Mouse (Mus musculus) large intestine, adult 2 months (tissue): Measurements from ENCODE around the gene Ifnar1. TPM values are rescaled to one million over a fixed set of nuclear protein-coding genes. Genes with fewer than 3 reads are reported as not detected.
"Not testable (repeated sequence)": the region's sequence is repeated elsewhere in the genome, so short reads cannot be mapped to it uniquely, and the experiment has no call there.

ENCODE experiments used
- DNase-seq: peaks from one replicate; pipeline ENCODE4 v3.0.0-alpha.2; 2012; ENCODE audit warnings: low read depth, low spot score
- WGBS: fragments of 180-500 bp; shearing (Covaris S2); methylation state at CpG from one replicate; pipeline ENCODE4 v1.1.7; 2018; 5-methylcytosine and 5-hydroxymethylcytosine counted together
- polyA plus RNA-seq: library from polyadenylated mRNA; depleted of rRNA; stranded (reverse); fragments of >200 nt; gene quantifications from 2 replicates; pipeline ENCODE4 v1.2.3, GENCODE M21; 2012

Gene Ifnar1
- polyA plus RNA-seq, 1 experiment, result 16.9 TPM

DNA sequence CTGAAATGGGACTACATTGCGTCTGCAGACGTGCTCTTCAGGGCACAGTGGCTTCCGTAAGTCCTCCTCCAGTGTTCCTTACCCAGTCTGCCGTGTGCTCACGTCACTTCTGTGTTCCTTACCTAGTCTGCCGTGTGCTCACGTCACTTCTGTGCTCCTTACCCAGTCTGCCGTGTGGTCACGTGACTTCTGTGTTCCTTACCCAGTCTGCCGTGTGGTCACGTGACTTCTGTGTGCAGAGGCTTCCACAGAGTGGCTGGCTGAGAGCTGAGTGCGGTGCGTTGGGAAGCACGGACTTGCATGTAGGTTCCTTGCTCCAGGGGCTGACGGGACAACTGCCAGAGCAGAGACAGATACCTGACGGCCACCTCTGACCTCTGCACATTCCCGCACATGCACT lies 11.2 kb downstream of the Ifnar1 start:
- no peak for DNase-seq
- WGBS, result 94% methylated on average over 17 of the region's 17 CpGs

DNA sequence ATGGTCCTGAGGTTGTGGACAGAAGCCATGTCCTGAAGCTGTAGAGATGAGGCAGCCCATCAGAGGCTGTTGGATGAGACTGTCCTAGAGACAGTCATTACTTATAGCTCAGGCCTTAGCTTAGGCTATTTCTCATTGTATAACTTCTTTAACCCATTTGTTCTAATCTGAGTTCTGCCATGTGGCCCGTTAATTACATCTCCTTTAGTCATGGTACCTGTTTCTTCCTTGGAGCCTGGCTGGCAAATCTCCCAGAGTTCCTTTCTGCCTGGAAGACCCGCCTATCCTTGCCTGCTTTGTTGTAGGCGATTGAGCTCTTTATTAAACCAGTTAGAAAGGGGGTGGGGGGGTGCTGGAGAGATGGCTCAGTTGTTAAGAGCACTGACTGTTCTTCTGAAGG lies 11.7 kb downstream of the Ifnar1 start:
- DNase-seq, result no peak
- 86% methylated on average over 3 of the region's 3 CpGs for WGBS

GRCm38 (mm10) chr16:91498041-91498440 lies 13.0 kb downstream of the Ifnar1 start:
- 82% methylated on average over 7 of the region's 7 CpGs for WGBS
- DNase-seq, result no peak

DNA sequence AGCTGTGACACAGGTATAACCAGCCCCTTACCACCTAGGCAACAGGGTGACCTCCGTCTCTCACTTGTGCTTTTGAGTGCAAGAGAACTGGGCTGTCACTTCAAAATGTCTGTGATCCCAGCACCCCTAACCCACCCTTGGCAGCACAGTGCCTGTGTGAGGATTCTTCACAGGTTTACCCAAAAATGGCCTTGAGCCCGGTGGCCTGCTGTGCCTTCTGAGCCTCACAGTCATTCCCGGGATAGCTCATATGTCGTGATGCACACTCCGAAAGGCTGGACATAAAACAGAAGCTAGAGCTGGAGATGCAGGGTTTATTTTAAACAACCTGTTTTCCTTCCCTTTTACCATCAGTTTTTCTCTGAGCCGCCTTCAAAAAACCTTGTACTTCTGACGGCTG lies 19.7 kb downstream of the Ifnar1 start:
- 90% methylated on average over 7 of the region's 7 CpGs for WGBS
- DNase-seq, result no peak

DNA sequence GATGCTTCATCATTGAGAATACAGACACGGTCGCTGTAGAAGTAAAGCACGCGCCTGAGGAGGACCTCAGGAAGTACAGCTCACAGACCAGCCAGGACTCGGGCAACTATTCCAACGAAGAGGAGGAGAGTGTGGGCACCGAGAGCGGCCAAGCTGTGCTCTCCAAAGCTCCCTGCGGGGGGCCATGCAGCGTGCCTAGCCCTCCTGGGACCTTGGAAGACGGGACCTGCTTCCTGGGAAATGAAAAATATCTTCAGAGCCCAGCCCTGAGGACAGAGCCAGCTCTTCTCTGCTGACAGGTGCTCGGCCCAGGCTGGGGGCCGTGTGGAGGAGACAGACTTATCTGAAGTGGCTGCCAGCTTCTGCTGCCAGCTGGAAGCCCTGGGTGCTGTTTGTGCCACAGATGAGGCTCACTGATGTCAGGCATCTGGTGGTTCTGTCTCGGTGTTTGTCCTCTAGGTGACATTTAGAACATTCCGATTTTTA lies 20.1 kb downstream of the Ifnar1 start:
- WGBS, result 87% methylated on average over 15 of the region's 15 CpGs
- DNase-seq, result no peak

GRCm38 (mm10) chr16:91506396-91506795 lies 21.4 kb downstream of the Ifnar1 start:
- 95% methylated on average over 12 of the region's 12 CpGs for WGBS
- DNase-seq, result no peak

GRCm38 (mm10) chr16:91512161-91512787 lies 27.2 kb downstream of the Ifnar1 start:
- 30% methylated on average over 7 of the region's 7 CpGs for WGBS

DNA sequence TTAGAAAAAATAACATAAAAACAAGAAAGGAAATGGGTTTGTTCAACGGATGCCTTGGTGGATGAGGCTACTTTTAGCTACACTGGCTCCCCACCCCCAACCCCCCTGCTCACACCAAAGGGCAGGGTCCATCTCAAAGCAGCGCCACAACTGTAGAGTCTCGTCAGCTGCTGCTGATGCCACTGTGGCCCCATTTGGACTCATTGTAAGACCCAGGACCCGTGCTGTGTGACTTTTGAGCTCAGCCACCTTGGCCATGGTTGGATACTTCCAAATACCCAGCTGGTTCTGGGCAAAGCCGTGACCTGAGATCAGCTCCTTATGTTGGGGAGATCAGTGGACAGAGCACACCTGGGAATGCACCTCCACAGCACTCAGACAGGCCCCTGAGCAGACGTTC lies 28.1 kb downstream of the Ifnar1 start:
- DNase-seq, result no peak
- 94% methylated on average over 6 of the region's 6 CpGs for WGBS

More at GRCm38 (mm10) chr16:91512161-91512787, 27.2 kb downstream of the Ifnar1 start:
- no peak for DNase-seq

GRCm38 (mm10) chr16:91517020-91517419 lies 32.0 kb downstream of the Ifnar1 start:
- DNase-seq, result no peak
- 71% methylated on average over 7 of the region's 7 CpGs for WGBS

- 55% methylated on average over 5 of the region's 5 CpGs for WGBS
- DNase-seq, result no peak
Observed at GRCm38 (mm10) chr16:91522040-91522439, 37.0 kb downstream of the Ifnar1 start.

DNA sequence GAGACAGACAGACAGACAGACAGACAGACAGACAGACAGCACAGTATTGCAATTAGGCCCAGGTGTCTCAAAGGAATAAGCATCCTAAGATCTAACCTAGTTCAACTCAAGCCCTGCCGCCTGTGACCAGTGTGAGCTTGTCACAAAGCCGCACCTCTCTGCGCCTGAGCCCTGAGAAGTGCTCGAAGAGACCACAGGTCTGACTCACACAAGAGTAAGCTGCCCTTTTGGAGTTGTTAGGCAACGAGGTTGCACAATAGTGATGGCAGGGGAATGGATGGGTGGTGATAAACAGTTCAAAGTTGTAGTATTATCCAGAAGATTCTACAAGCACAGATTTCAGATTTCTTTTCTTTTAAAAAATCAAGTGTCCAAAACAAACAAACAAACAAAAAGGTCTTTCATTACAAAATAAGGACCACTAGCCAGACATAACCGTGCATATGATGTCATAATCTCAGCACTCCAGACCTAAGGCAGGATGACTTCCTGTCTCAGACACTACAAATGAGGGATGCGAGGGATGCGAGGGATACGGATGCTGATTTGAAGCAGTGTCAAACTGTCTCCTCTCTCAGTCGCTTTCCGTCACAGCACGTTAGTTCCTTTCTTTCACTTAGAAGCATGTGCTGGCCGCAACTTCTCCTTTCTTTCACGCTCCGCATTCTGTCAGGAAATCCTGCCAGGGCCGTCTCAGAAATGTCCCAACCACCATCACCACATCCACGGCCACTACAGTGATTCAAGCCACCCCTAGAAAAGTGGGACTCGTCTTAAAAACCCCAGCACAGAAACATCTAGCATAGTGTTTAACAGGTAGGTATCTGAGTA lies 37.7 kb downstream of the Ifnar1 start:
- DNase-seq, result no peak
- 65% methylated on average over 18 of the region's 18 CpGs for WGBS

DNA sequence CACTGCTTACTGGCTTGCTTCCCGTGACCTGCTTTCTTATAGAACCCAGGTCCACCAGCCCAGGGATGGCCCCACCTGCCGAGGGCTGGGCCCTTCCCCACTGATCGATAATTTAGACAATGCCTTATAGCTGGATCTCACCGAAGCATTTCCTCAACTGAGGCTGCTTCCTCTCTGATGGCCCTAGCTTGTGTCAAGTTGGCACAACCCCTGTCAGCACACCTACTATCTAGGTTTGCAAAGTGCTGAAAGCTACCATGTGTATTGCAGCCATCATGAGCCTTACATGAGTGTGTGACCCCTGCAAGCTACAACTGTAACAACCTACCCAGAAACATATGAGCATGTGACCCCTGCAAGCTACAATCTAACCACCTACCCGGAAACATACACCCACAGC lies 39.2 kb downstream of the Ifnar1 start:
- DNase-seq, result no peak
- WGBS, result 47% methylated on average over 5 of the region's 5 CpGs

DNA sequence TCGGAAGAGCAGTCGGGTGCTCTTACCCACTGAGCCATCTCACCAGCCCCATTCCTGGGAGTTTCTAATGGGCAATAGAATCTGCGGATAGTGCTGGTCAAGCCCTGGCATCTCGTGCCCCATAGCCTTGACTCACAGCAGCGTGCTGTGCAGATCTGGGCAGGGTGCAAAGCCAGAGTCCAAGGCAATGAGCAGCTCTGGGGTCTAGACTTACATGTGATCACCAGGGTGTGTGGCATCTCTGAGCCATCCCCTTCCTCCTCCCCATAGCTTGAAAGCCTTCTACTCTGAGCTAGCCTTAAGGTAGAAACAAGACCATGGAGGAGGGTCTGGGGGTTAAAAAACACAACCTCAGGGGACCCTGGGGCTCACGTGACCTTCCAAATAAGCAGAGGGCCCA lies 41.2 kb downstream of the Ifnar1 start:
- DNase-seq, result no peak
- 91% methylated on average over 6 of the region's 6 CpGs for WGBS

DNA sequence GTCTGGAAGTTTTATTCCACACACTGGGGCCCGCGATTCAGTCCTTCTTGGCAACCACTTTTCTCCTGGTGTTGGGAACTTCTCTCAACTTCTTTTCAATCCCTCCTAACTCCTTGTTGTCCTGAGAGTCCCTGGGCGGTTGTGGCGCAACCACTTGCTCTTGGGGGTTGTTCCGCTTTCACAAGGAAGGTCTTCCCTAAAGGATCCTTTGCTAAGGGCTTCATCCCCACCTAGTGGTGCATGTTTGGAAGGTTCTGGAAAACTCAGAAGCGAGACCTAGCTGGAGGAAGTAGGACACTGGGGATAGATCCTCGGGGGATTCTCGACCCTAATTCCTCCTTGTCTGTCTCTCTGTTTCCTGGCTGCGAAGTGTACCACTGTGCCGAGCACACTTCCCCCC lies 42.0 kb downstream of the Ifnar1 start:
- 68% methylated on average over 10 of the region's 10 CpGs for WGBS
- no peak for DNase-seq

- no peak for DNase-seq
- WGBS, result 29% methylated on average over 5 of the region's 5 CpGs
Observed at GRCm38 (mm10) chr16:91527500-91527899, 42.5 kb downstream of the Ifnar1 start.

- no peak for DNase-seq
- 80% methylated on average over 9 of the region's 9 CpGs for WGBS
Observed at GRCm38 (mm10) chr16:91528578-91528977, 43.5 kb downstream of the Ifnar1 start.

- 59% methylated on average over 4 of the region's 4 CpGs for WGBS
- DNase-seq, result not testable (repeated sequence)
Observed at GRCm38 (mm10) chr16:91530830-91531229, 45.8 kb downstream of the Ifnar1 start.

GRCm38 (mm10) chr16:91531856-91532255 lies 46.8 kb downstream of the Ifnar1 start:
- no peak for DNase-seq
- 26% methylated on average over 6 of the region's 6 CpGs for WGBS

- WGBS, result 22% methylated on average over 2 of the region's 2 CpGs
- DNase-seq, result no peak
Observed at GRCm38 (mm10) chr16:91532429-91532828, 47.4 kb downstream of the Ifnar1 start.

GRCm38 (mm10) chr16:91533097-91534001 lies 48.3 kb downstream of the Ifnar1 start:
- WGBS, result 57% methylated on average over 23 of the region's 23 CpGs
- DNase-seq, result no peak
